In genomic region chr4:98050003-98050620, GRCm38 (mm10) we compare ENCODE assay signal across 17 mouse cellular contexts.
DNase-seq lines count a peak whose midpoint lies in the region; ATAC-seq lines count a peak whose summit lies in the region.
"Had no signal": no experiment of that assay in that cellular context is flagged by ENCODE, and none has a peak within 500 bp of the region (broad histone marks: within the 10 kb centered on the region; RNA-seq: fewer than 3 reads in every experiment).

No protein-coding gene starts in this region.

- no peak overlapping the region for H3K4me3 ChIP-seq in kidney, embryonic 15.5 days (replicated peaks)
- no peak overlapping the region for H3K4me3 ChIP-seq in limb, embryonic 11.5 days (ENCODE audit: low read depth, low read length)
- H3K4me3 ChIP-seq: heart, embryonic 12.5 days had no signal

- WGBS in kidney, embryonic 15.5 days = 73% methylated on average over 8 of the region's 8 CpGs
- WGBS in limb, embryonic 11.5 days = 54% methylated on average over 8 of the region's 8 CpGs

- 0 out of 2 replicates have a peak overlapping the region, but pooled peaks have one; percentile 11 for H3K27ac ChIP-seq in kidney, embryonic 15.5 days
- peak overlapping the region; percentile 57; the same call in 1 of the 2 replicates for H3K27ac ChIP-seq in limb, embryonic 11.5 days (replicated peaks; ENCODE audit: low read depth, low read length)
- H3K27ac ChIP-seq: macrophage had no signal

- no peak for DNase-seq in kidney, postnatal 14 days
- DNase-seq in forelimb bud, embryonic 11.5 days (ENCODE audit: low read depth, low spot score) = peak; percentile 67
- DNase-seq in limb, embryonic 11.5 days (ENCODE audit: low spot score) = peak; percentile 51
- peak; percentile 54 for DNase-seq in retina, postnatal 1 day
- no peak for DNase-seq in T-cell, adult 2 months (ENCODE audit: low spot score)
- no peak for DNase-seq in thymus, postnatal 0 days (ENCODE audit: low spot score)
- DNase-seq: adrenal gland, postnatal 36 days; cerebellum, postnatal 10 days; kidney, adult 11 months; layer of hippocampus, adult 9-11 months; lung, embryonic 14.5 days; right cerebral cortex, postnatal 25 days had no signal

- no peak overlapping the region for H3K9ac ChIP-seq in kidney, embryonic 15.5 days
- no peak overlapping the region for H3K9ac ChIP-seq in limb, embryonic 11.5 days (ENCODE audit: low read length)
- H3K9ac ChIP-seq: heart, embryonic 12.5 days; lung, embryonic 14.5 days had no signal

- no peaks in the 10 kb centered on the region for H3K36me3 ChIP-seq in kidney, embryonic 15.5 days
- no peaks in the 10 kb centered on the region; the same call in 1 of the 2 replicates for H3K36me3 ChIP-seq in limb, embryonic 11.5 days (ENCODE audit: control insufficient read depth, insufficient read depth, low read length)

- no peaks in the 10 kb centered on the region for H3K9me3 ChIP-seq in kidney, embryonic 15.5 days (replicated peaks)
- H3K9me3 ChIP-seq in limb, embryonic 11.5 days (ENCODE audit: control insufficient read depth, low read length) = no peaks in the 10 kb centered on the region
- H3K9me3 ChIP-seq: heart, embryonic 12.5 days had no signal

- ATAC-seq in kidney, embryonic 15.5 days (replicated peaks; ENCODE audit: low FRiP score) = 0 out of 2 replicates have a peak, but pooled peaks have one; percentile 18
- peak; percentile 67; the same call in 1 of the 2 replicates for ATAC-seq in limb, embryonic 11.5 days (ENCODE audit: insufficient number of reproducible peaks, low FRiP score, low TSS enrichment, low read depth)
- ATAC-seq: activated CD4-positive, CD25-positive, alpha-beta regulatory T cell, adult 4 months had no signal

- no peaks in the 10 kb centered on the region for H3K27me3 ChIP-seq in kidney, embryonic 15.5 days
- H3K27me3 ChIP-seq in limb, embryonic 11.5 days (ENCODE audit: control insufficient read depth, insufficient read depth, low read length) = no peaks in the 10 kb centered on the region
- H3K27me3 ChIP-seq: heart, embryonic 12.5 days had no signal

- peaks cover 22% of the 10 kb centered on the region for H3K4me1 ChIP-seq in kidney, embryonic 15.5 days
- H3K4me1 ChIP-seq in limb, embryonic 11.5 days (ENCODE audit: control insufficient read depth, insufficient read depth, low read length) = peaks cover 22% of the 10 kb centered on the region

- H3K4me2 ChIP-seq in kidney, embryonic 15.5 days = no peak overlapping the region
- H3K4me2 ChIP-seq in limb, embryonic 11.5 days (ENCODE audit: low read depth, severe bottlenecking) = no peak overlapping the region
- H3K4me2 ChIP-seq: heart, embryonic 12.5 days; liver, embryonic 11.5 days; lung, embryonic 14.5 days had no signal

Comparison
In these comparisons a context has a peak if more than half of its experiments do, and no peak if none do; other contexts are left out.
1. DNase-seq: peak in forelimb bud, embryonic 11.5 days (single experiment), limb, embryonic 11.5 days (single experiment) and retina, postnatal 1 day (single experiment); none in kidney, postnatal 14 days (single experiment), T-cell, adult 2 months (single experiment) and thymus, postnatal 0 days (single experiment).